Mouse (Mus musculus): ENCODE data around the gene Tmem128. TPM values are rescaled to one million over a fixed set of nuclear protein-coding genes. Genes with fewer than 3 reads are reported as not detected.

The Tmem128 gene
- total RNA-seq, 2 experiments from 2014 or later, result 31.4 to 40.5 TPM

DNA sequence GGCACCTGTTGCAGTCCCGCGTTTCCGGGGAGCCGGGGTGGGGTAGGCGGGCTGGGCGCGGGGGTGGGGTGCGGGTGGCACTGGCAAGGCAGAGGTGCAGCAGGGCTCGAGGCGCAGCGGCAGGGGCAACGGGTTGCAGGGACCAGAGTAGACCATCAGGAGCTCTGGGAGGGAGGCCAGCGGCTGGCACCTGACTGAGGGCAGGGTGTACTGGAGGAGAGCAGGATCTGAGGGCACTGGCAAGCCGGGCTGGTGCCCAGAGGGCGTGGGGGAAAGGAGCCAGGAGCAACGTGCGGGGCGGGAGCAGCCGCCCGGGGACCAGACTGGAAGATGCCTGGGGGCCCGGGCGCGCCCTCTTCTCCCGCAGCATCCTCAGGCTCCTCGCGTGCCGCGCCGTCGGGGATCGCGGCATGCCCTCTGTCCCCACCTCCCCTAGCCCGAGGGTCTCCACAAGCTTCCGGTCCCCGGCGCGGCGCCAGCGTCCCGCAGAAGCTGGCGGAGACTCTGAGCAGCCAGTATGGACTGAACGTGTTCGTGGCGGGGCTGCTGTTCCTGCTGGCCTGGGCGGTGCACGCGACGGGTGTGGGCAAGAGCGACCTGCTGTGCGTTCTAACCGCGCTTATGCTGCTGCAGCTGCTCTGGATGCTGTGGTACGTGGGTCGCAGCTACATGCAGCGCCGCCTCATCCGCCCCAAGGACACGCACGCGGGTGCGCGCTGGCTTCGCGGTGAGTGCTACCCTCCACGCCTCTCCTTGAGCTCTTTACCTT, 17.3 kb downstream of the Tmem128 start:
- 0 out of 2 replicates have a peak, but pooled peaks have one; percentile 9 for ATAC-seq (replicated peaks; ENCODE audit: poor library complexity, severe bottlenecking)

DNA sequence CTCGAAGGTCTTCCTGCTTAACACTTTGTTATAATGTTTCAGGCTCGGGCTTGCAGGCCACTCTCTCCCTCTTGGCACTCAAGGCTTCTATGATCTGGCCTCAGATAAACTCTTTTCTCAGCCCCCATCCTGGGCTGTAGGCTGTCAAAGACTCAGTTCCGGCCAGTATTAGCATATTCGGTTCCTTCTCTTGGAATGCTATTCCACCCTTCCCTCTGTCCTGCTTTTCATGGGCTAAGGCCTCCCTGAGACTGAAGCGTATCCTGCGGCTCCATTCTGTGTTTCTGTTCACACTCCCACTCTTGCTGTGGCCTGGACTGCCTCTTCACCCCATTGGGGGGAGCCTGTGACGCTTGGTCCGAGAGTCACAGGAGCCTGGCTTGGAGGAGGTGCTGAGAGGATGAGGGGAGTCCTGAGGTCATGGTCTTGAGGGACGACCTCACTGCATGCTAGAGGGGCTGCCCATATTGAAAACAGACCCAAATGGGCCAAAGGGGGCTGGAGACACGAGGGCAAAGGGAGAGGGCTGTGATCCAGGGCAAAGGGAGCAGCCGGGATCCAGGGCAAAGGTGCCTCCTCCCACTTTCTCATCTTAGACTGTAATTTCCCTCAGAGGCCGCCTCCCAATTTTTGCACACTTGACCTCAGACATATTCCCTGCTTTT, 18.1 kb downstream of the Tmem128 start:
- no peak for ATAC-seq (replicated peaks; ENCODE audit: poor library complexity, severe bottlenecking)

DNA sequence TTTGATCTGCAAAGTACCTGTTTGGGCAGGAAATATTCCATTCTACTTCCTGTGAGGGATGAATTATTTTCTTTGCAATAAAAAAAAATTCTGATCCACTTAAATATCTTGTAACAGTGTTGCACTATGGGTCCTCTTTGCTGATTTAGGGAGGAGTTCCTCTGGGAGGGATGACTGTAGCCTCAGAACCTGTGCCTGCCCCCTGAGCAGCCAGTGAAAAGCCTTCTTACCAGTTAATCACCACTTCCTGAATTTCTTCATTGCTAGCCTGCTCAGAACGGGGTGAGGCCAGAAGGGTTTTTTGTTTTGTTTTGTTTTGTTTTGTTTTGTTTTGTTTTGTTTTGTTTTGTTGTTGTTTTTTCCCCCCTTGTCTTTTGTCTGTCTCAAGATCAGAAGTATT, 20.1 kb downstream of the Tmem128 start:
- peak; percentile 69 for ATAC-seq (replicated peaks; ENCODE audit: poor library complexity, severe bottlenecking)

DNA sequence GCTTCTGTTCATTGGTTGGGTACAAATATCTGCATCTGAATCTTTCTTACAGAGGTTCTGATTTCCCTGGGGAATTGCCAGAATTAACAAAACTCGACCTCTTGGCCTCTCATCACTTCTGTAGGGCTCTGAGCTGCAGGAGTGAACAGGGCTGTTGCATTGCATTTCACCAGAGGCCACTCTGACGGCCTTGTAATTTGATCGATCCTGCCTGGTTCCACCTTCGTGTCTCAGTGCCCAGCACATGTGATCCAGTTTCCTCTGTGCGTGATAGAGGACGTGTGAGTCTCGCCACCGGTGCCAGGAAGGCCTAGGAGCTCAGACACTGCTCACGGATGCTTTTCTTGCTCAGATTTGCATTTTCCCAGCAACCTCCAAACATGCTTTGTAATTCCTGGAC, 25.7 kb downstream of the Tmem128 start:
- ATAC-seq (replicated peaks; ENCODE audit: poor library complexity, severe bottlenecking), result no peak

DNA sequence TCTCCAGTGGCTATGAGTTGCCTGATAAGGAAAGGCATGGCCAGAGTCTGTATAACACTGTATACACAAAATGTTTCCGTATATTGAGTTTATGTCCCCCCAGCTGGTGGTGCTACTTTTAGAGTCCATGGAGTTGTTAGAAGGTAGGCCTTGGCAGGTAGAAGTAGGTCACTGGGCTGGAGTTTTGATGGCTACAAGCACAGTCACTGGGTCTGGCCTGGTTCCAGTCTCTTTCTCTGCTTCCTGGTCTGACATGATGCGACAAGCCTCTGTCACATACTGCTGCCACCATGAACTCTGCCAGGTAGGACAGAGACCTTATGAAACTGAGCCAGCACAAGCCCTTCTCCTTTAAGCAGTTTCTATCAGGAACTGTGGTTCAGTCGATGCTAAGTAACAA, 28.5 kb downstream of the Tmem128 start:
- no peak for ATAC-seq (replicated peaks; ENCODE audit: poor library complexity, severe bottlenecking)

- ATAC-seq (replicated peaks; ENCODE audit: poor library complexity, severe bottlenecking), result no peak
These were observed 41.9 kb downstream of the Tmem128 start for GRCm38 (mm10) chr5:38301761-38302411.

DNA sequence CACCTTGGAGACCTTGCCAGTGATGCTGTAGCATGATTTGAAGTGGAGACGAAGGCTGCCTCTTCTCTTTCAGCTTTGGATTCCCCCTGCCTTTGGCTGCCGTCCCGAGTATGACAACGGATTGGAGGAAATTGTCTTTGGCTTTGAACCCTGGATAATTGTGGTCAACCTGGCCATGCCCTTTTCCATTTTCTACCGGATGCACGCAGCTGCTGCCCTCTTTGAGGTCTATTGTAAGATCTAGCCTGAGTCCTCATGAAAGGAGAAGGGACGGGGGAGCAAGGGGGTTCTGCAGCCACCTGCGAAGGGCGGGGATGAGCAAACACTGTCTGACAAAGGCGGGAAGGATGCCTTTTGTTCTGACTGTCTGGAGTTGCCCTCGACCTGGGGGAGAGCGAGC, 42.7 kb downstream of the Tmem128 start:
- no peak for ATAC-seq (replicated peaks; ENCODE audit: poor library complexity, severe bottlenecking)

- no peak for ATAC-seq (replicated peaks; ENCODE audit: poor library complexity, severe bottlenecking)
These were observed 45.3 kb downstream of the Tmem128 start for GRCm38 (mm10) chr5:38305241-38305640.

GRCm38 (mm10) chr5:38307255-38308101, 47.5 kb downstream of the Tmem128 start:
- peak; percentile 87 for ATAC-seq (replicated peaks; ENCODE audit: poor library complexity, severe bottlenecking)

DNA sequence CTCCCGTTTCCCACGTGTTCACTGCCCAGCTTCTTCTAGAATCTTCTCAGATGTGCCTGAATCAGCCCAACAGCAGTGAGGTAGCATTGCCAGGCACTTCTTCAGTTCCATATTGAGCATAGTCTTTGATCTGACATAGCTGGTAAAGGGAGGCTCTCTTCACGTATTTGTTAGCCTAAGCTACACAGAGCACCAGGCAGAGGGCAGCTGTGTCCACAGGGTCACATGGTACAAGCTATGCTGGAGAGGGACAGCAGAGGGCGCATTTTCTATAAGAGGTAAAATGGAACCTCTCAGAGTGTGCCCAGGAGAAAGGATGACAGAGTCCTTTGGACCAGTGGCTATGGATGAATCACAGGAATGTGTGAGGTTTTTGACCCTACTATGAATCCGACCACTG, 48.9 kb downstream of the Tmem128 start:
- ATAC-seq (replicated peaks; ENCODE audit: poor library complexity, severe bottlenecking), result peak; percentile 74

DNA sequence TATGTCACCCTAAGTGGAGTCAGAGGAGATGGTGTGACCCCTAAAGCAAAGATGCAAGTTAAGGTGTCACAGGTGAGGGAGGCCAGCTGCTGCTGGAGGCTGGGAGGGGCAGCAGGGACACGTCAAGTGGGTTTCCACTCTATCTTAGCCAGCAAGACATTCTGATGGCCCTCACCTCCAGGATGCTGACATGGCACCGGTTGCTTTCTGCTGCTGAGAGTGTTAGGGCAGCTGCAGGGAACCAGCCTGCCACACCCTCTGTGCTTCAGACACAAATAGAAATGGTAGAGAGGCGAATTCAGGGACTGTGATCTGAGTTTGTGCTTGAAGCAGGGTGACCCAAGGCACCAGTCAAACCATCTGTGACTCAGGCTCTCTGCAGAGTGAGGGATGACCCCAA, 49.8 kb downstream of the Tmem128 start:
- ATAC-seq (replicated peaks; ENCODE audit: poor library complexity, severe bottlenecking), result no peak

Other genes with a start within 250 kb of the Tmem128 start
- 22.9 and 30.9 TPM in 2 replicates for gene Stx18, start 221.4 kb upstream of the Tmem128 start, total RNA-seq (2014; fragmentation: Nextera tagmentation)
- 47.2 and 53.4 TPM in 2 replicates for gene Stx18, start 221.4 kb upstream of the Tmem128 start, total RNA-seq (2017)
- not detected in 2 replicates for gene Nsg1, start 100.3 kb upstream of the Tmem128 start, total RNA-seq (2014; fragmentation: Nextera tagmentation)
- 0.98 TPM in 1 of 2 replicates, not detected in the other for gene Nsg1, start 100.3 kb upstream of the Tmem128 start, total RNA-seq (2017)
- 4.5 and 6.5 TPM in 2 replicates for gene Zbtb49, start 39.7 kb upstream of the Tmem128 start, total RNA-seq (2014; fragmentation: Nextera tagmentation)
- 3.3 and 7.5 TPM in 2 replicates for gene Zbtb49, start 39.7 kb upstream of the Tmem128 start, total RNA-seq (2017)
- 92.9 and 121 TPM in 2 replicates for gene Lyar, start 39.7 kb upstream of the Tmem128 start, total RNA-seq (2014; fragmentation: Nextera tagmentation)
- gene Lyar, start 39.7 kb upstream of the Tmem128 start, total RNA-seq (2017), result 133 and 160 TPM in 2 replicates
- gene Otop1, start 15.8 kb downstream of the Tmem128 start, total RNA-seq (2014; fragmentation: Nextera tagmentation), result not detected in 2 replicates
- gene Otop1, start 15.8 kb downstream of the Tmem128 start, total RNA-seq (2017), result not detected in 2 replicates
- gene Drd5, start 59.2 kb downstream of the Tmem128 start, total RNA-seq (2014; fragmentation: Nextera tagmentation), result not detected in 2 replicates
- not detected in 2 replicates for gene Drd5, start 59.2 kb downstream of the Tmem128 start, total RNA-seq (2017)
- 13.6 and 17.0 TPM in 2 replicates for gene Slc2a9, start 243.0 kb downstream of the Tmem128 start, total RNA-seq (2014; fragmentation: Nextera tagmentation)
- gene Slc2a9, start 243.0 kb downstream of the Tmem128 start, total RNA-seq (2017), result 8.4 TPM in 2 replicates